Mouse (Mus musculus): ENCODE measurements around the gene Wfdc11.
A peak's percentile ranks its signal among the peaks of the same experiment; 100 is the strongest.
"Not testable (repeated sequence)": the region's sequence is repeated elsewhere in the genome, so short reads cannot be mapped to it uniquely, and the experiment has no call there.

The Wfdc11 gene

GRCm38 (mm10) chr2:164673987-164674386 lies at the start of gene Wfdc11:
Gene Wfdc11 (minus strand): TSS chr2:164674087.
- DNase-seq (ENCODE audit: low spot score): no peak

DNA sequence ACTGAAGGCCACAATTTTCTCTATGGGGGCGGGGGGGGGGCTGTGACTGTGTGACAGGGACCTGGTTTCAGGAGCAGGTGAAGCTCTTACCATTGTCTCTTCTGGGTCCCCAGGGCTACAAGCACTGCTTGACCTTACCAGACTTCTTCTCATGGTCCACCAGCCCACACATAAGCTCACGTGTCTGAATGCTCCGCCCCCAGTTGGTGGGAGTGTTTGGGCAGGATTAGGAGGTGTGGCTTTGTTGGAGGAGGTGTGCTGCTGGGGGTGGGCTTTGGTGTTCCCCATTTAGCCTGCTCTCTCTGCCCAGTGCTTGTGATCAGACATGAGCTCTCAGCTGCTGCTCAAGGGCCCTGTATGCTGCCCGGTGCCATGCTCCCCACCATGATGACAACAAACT lies 49.4 kb upstream of the Wfdc11 start:
- no peak for DNase-seq (ENCODE audit: low spot score)

DNA sequence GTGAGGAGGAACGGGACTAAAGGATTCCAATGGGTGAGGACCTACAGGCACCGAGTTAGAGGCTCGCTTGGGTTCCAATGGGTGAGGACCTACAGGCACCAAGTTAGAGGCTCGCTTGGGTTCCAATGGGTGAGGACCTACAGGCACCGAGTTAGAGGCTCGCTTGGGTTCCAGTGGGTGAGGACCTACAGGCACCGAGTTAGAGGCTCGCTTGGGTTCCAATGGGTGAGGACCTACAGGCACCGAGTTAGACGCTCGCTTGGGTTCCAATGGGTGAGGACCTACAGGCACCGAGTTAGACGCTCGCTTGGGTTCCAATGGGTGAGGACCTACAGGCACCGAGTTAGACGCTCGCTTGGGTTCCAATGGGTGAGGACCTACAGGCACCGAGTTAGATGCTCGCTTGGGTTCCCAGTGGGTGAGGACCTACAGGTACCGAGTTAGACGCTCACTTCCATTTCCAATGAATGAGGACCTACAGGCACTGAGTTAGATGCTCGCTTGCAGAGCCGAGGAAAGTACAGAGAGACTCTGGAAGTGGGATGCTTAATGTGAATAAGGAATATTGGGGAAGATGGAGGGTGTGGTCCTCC lies 42.4 kb upstream of the Wfdc11 start:
- DNase-seq (ENCODE audit: low spot score): not testable (repeated sequence)

- no peak for DNase-seq (ENCODE audit: low spot score)
These were observed 41.1 kb upstream of the Wfdc11 start, which contains the start of gene Spint5 for GRCm38 (mm10) chr2:164715005-164715404. Gene Spint5 (plus strand): TSS chr2:164715305.

GRCm38 (mm10) chr2:164705991-164706390 lies 32.1 kb upstream of the Wfdc11 start:
- DNase-seq (ENCODE audit: low spot score): no peak

- DNase-seq (ENCODE audit: low spot score): no peak
These were observed 31.4 kb upstream of the Wfdc11 start for GRCm38 (mm10) chr2:164705328-164705727.

- no peak for DNase-seq (ENCODE audit: low spot score)
These were observed 30.3 kb upstream of the Wfdc11 start for GRCm38 (mm10) chr2:164704235-164704634.

DNA sequence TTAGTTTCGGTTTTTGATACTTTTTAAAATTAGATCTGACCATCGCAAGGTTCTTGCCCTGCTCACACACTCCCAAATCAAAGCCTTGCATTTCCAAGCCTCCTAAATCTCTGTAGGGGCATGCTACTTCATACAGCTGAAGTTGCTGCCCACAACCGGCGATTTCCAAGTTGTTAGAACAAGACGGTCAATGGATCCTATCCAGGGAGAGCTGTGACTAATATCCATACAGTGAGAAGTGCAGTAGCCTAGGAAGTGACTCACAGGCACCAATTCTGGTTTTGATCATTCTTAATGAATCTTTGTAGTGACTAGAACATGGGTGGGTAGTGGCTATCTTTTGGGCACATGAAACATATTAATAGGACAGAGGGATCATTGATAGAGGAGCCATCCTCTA lies 27.9 kb upstream of the Wfdc11 start:
- DNase-seq (ENCODE audit: low spot score): no peak

DNA sequence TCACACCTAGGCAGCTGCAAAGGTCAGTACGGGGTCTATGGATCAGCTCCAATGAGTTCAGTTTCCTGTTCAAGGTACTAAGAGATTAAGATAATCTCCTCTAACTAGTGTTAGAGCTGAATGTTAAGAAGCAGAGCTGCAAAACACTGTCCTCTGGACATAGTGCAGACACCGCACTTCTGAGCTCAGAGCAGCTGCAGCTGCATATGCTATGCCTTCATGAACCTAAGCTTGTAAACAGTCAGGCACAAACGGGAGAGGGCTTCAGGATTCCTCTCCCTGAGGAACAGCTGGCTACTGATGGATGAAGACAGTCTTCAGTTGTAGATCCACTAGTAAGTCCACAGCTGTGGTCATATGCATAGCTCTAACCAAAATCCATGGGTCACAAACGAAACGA lies 27.1 kb upstream of the Wfdc11 start:
- DNase-seq (ENCODE audit: low spot score): no peak

DNA sequence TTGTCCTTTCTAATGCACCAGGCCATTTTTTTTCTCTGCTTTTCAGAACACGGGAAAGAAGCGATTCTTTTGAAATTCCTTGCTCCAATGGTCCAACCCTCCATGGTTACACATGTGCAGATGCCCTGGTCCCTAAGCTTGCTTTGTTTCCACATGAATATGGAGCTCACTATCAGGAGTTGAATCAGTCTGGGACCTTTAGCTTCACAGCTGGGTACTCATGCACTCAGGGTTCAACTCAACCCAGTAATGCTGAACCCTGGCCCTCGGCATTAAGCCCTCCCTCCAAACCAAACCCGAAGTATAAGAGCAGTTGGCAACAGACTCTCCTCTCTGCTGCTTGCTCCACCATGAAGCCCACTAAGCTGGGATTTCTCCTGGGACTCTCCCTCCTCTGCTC lies 24.3 kb upstream of the Wfdc11 start, which contains the start of gene Spint4:
Gene Spint4, plus strand, starts transcription at position 301 of the 400 bp plus-strand sequence.
- no peak for DNase-seq (ENCODE audit: low spot score)

DNA sequence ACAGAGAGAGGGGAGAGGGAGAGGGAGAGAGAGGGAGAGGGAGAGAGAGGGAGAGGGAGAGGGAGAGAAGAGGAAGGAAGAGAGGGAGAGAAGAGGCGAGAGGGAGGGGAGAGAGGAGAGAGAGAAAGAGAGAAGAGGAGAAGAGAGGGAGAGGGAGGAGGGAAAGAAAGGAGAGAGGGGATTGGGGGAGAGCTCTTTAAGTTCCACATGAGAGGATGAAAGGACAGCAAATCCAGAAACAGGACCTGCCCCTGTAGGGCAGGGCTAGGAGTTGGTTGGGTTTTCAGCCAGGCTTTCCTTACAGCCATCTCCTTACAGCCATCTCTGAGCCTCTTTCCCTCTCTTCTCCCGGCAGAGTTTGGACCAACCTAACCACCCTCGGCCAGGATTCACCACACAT lies 10.9 kb upstream of the Wfdc11 start, which contains the start of gene Wfdc13:
Gene Wfdc13, plus strand, starts transcription at position 301 of the 400 bp plus-strand sequence.
- DNase-seq (ENCODE audit: low spot score): no peak

DNA sequence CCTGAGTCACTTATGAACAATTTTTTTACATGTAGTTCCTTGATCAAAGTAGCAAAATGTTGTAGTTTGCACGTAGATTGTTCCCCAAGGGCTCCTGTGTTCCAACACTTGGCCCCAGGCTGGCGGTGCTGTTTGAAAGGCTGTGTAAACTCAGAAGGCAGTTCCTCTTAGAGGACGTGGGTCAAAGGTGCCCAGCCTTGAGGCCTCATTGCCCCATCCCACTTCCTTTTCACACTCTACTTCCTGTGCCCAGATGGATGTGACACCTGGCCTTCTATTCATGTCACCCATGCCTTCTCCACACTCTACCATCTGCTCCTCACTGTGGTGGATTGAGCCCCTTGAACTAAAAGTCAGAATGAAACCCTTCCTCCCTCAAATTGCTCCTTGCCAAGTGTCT lies 6.0 kb upstream of the Wfdc11 start:
- DNase-seq (ENCODE audit: low spot score): no peak

GRCm38 (mm10) chr2:164678848-164679625 lies 5.2 kb upstream of the Wfdc11 start:
- peak; percentile 60 for DNase-seq (ENCODE audit: low spot score)

- DNase-seq (ENCODE audit: low spot score): no peak
These were observed 3.2 kb upstream of the Wfdc11 start for GRCm38 (mm10) chr2:164676916-164677685.

GRCm38 (mm10) chr2:164676103-164676502 lies 2.2 kb upstream of the Wfdc11 start:
- DNase-seq (ENCODE audit: low spot score): no peak

- no peak for DNase-seq (ENCODE audit: low spot score)
These were observed 2.9 kb downstream of the Wfdc11 start for GRCm38 (mm10) chr2:164670938-164671337.

DNA sequence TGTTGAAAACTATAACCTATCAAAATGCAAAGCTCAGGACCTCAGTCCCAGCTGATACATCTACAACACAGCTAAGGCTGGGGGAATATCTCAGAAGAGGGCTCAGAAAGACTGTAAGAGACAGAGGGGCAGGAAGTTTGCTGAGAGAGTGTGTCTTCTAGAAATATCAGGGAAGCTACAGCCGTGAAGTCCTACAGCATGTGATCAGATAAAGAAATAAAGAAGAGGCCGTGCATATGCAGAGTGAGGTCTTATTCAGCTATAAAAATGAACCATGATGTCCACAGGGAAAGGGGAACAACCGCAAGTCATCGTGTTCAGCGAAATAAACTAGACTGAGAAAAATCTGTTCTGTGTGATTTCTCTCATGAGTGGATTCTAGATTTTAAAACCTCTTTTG lies 3.6 kb downstream of the Wfdc11 start:
- no peak for DNase-seq (ENCODE audit: low spot score)

DNA sequence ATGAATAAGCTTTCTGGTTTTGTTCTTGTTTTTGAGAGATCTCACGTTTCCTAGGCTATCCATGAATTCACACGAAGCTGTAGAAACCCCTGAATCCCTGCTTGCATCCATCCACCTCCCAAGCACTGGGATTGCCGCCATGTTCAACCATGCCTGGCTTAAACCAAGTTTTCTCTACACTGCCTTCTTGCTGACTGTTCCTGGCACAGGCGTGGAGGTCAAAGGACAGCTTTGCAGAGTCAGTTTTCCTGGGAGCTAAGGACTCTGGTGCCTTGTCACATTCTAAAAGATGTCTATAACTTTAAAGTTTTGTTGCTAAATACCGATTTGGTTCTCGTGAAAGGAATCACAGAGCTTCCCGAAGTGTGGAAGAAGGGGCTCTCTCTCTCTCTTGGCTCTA lies 9.0 kb downstream of the Wfdc11 start:
- DNase-seq (ENCODE audit: low spot score): no peak

- DNase-seq (ENCODE audit: low spot score): no peak
These were observed 17.4 kb downstream of the Wfdc11 start, which contains the start of gene Wfdc9 for GRCm38 (mm10) chr2:164656483-164656882. Gene Wfdc9 (minus strand): TSS chr2:164656583.

DNA sequence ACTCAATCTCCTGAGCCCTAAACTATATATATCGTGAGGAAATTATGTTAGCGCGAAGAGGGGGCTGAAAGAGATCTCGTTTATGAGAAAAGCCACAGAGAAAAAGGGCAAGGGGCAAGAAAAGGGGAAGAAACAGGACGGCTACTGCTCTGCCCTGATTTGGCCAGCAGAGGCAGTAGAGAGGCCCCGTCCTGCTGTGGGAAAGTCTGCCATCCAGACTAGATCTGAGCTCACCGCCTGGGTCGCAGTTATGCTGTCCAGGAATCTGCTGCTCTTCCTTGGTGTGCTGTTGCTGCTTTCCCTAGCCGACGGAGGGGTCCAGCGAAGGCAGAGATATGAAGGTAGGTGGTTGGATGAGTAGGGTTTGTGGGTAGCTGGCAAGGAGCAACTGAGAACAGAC lies 18.0 kb downstream of the Wfdc11 start, which contains the start of gene Wfdc10:
Gene Wfdc10, plus strand, starts transcription at position 189 of the 400 bp plus-strand sequence.
- peak; percentile 48 for DNase-seq (ENCODE audit: low spot score)

GRCm38 (mm10) chr2:164641881-164642673 lies 31.8 kb downstream of the Wfdc11 start:
- DNase-seq (ENCODE audit: low spot score): no peak

DNA sequence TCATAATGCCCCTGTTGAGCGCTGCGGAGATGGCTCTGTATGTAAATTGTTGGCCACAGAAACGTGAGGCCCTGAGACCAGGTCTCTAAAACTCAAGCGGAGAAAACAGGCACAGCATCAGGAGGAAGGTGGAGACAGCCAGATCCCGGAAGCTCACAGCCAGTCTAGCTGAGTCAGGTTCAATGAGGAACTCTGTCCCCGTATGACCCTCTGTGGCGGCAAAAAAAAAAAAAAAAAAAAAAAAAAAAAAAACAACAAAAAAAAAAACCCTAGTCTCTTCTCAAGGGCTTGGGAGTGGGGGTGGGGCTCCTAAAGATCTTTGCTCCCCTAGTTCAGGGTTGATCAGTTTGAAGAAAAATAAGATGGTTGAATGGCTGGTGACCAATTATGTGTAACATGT lies 32.8 kb downstream of the Wfdc11 start:
- no peak for DNase-seq (ENCODE audit: low spot score)
